Mouse (Mus musculus) lung, postnatal 0 days (tissue): ENCODE measurements around the gene Col5a3.

Experiments
- CTCF ChIP-seq: IDR thresholded peaks from 2 replicates; pipeline ENCODE4 v1.5.1; 2016; ENCODE audit warnings: antibody characterized with exemption, mild to moderate bottlenecking
- EP300 ChIP-seq: IDR thresholded peaks from 2 replicates; pipeline ENCODE4 v1.6.1; 2016; ENCODE audit warnings: antibody characterized with exemption, mild to moderate bottlenecking, control low read depth

DNA sequence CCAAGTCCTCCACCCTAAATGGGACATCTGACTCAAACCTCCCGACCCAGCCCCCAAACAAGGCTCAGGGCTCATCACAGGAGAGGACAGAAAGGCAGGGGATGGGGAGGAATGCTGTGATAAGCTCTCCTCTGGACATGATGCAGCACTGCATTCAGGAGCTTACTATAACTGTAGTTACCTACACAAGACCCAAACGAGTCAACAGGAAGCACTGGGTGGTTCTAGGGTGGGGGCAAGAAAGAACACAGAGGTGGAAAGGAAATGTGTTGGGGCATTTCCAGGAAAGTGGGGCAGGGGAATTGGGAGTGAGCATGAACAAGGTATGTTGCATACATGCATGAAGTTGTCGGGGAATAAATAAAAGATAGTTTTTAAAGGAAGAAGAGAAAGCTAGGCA is 80.2 kb downstream of the Col5a3 start:
- TF ChIP-seq CTCF = no peak
- TF ChIP-seq EP300 = no peak
